Mouse (Mus musculus) small intestine, adult 2 months (tissue): ENCODE data around the gene Tcf7l1.

Experiments used
- CTCF ChIP-seq: fragments of 200-500 bp; IDR thresholded peaks from 2 replicates; pipeline ENCODE4 v1.5.1; 2012; ENCODE audit warnings: low read depth, mild to moderate bottlenecking, control low read depth, inconsistent platforms, low read length, moderate library complexity, mixed read lengths; ENCODE audit not compliant: insufficient replicate concordance, insufficient read length; ENCODE audit errors: extremely low read depth
- POLR2A ChIP-seq: fragments of 200-500 bp; IDR thresholded peaks from 2 replicates; pipeline ENCODE4 v1.6.1; 2012; ENCODE audit warnings: low read depth, mild to moderate bottlenecking, control low read depth, inconsistent platforms, low read length, moderate library complexity

GRCm38 (mm10) chr6:72648002-72648595, 141.0 kb downstream of the Tcf7l1 start:
- TF ChIP-seq CTCF (no peak), POLR2A (no peak)
